Mouse (Mus musculus) C2C12 (cell line): ENCODE data around the gene Fam117a.

Experiments used
- CEBPB ChIP-seq: IDR thresholded peaks from one replicate; pipeline ENCODE4 v1.6.1; 2011; ENCODE audit warnings: low read depth, mild to moderate bottlenecking, control low read depth, moderate library complexity
- CTCF ChIP-seq: IDR thresholded peaks from one replicate; pipeline ENCODE4 v1.5.1; 2011; ENCODE audit not compliant: control insufficient read depth, insufficient read depth, insufficient read length
- MYOD1 ChIP-seq: IDR thresholded peaks from one replicate; pipeline ENCODE4 v1.6.1; 2011; ENCODE audit warnings: low read depth; ENCODE audit not compliant: control insufficient read depth, insufficient read length

DNA sequence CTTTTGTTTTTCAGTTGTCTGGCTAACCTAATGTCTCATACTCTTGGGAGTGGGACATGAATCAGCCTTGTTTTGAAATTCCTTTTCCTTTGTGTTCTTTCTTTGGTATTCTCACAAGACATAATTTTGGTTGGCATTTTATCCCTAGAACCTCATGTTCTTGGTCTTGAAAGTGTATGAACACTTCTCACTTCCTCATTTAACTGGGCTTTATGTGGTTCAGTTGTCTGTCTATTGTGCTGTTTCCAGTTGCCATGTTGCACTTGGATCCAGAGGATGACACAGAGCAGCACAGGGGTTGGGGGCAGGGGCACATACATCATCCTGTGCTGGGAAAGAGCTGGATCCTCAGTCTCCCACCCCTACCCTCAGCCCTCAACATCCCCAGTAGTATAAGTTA is 79.1 kb downstream of the Fam117a start:
- TF ChIP-seq CTCF = no peak
- no peak for TF ChIP-seq CEBPB
- no peak for TF ChIP-seq MYOD1
